Mouse (Mus musculus): ENCODE measurements at regions not wholly inside any gene's neighbourhood (a gene's known extent, or its start where the extent isn't known, plus 50 kb on each side); places are given as distances from the start of the nearest gene placed in this dataset.

GRCm38 (mm10) chr14:99430323-99430722 lies 131.8 kb downstream of the Klf5 start:
- DNase-seq (ENCODE audit: low read depth, low spot score): no peak

GRCm38 (mm10) chr14:99431697-99432096 lies 133.2 kb downstream of the Klf5 start:
- DNase-seq (ENCODE audit: low read depth, low spot score): no peak

GRCm38 (mm10) chr14:99434645-99435044 lies 136.2 kb downstream of the Klf5 start:
- DNase-seq (ENCODE audit: low read depth, low spot score): no peak

DNA sequence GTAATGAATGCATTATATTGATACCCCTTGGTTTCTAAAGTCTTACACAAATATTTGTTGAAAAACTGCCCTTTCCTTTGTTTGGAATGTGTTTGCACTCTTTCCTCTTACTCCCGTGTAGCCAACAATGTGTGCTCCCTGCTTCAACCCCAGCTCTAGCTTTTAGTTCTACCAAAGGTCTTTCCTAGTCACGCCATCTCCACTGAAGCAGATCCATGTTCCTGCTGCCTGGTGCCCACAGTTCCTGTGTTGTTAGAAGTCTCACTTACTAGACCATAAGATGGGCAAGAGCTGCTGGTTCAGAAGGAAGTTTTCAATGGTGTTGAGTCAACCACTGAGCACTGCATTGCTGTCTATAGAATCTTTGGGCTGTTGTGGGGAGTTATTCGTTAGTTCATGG lies 137.0 kb downstream of the Klf5 start:
- no peak for DNase-seq (ENCODE audit: low read depth, low spot score)

DNA sequence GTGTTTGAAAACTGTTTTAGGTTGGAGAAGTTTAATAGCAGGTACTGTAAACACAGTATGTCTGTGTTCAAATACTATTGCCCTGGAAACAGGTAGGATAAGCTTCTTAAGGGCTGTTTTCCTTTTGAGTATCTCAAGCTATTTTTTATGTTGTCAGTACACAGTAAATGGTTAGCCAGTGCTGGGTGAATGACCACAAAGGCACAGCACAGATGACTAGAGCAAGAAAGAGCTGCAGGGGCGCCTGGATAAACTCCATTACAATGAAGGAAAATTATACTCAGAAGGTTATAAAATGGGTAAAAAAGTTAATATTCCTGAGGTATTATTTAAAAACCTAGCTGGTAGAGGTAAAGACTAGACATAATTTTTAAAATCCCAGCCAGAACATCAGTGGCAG lies 137.6 kb downstream of the Klf5 start:
- DNase-seq (ENCODE audit: low read depth, low spot score): no peak

GRCm38 (mm10) chr14:99449112-99449511 lies 150.6 kb downstream of the Klf5 start:
- no peak for DNase-seq (ENCODE audit: low read depth, low spot score)

- DNase-seq (ENCODE audit: low read depth, low spot score): no peak
These were observed 151.4 kb downstream of the Klf5 start for GRCm38 (mm10) chr14:99449870-99450269.

DNA sequence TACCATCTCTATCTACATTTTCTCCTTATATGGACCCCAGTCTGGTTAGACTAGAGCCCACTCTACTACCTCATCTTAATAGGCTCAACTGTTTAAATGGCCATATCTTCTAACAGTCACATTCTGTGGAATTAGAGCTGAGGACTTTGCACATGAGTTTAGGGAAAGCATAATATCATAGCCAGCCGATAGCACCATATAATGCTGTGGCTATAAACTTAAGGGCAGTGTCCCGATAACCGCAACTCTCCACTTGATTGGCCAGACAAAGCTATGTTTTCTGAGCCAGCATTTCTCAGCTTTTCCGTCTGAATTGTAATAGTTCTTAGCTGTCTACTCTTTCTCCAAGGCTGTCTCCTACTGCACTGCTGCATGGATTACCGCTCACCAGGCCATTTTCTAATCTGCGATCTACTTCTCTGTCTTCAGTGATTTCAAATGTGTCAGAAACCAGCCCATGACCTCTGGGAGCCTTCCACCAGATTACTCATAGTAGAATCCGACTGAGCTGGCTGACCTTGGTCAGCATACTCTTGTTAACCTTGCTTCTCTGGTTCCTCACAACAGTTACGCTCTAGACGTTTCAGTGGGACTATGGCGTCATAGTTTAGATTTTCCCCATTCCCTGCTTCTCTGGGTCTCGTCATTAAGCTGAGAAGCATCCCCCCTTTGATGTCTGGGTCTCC lies 152.8 kb downstream of the Klf5 start:
- DNase-seq (ENCODE audit: low read depth, low spot score): no peak

GRCm38 (mm10) chr14:99453916-99454315 lies 155.4 kb downstream of the Klf5 start:
- no peak for DNase-seq (ENCODE audit: low read depth, low spot score)

DNA sequence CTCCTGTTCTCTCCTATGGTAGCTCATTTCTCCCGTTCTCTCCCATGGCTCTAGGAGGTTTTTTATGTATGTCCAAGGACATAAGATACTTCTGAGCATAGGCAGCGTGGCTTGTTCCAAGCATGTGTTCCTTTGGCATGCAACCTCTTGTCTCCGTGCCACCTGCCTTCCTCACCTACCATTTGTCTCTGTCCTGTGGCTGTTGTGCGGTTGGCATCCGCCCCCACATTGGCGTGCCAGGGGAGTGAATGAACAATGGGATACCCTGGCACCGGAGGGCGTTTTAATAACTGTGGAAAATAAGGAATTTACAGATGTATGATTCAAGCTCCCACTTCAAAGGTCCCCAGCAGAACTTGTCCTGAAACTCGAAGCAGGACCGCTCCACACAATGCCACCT lies 158.1 kb downstream of the Klf5 start:
- DNase-seq (ENCODE audit: low read depth, low spot score): no peak

GRCm38 (mm10) chr14:99457573-99457972 lies 159.1 kb downstream of the Klf5 start:
- DNase-seq (ENCODE audit: low read depth, low spot score): no peak

- DNase-seq (ENCODE audit: low read depth, low spot score): no peak
These were observed 173.6 kb downstream of the Klf5 start for GRCm38 (mm10) chr14:99472111-99472510.

GRCm38 (mm10) chr14:99475271-99475670 lies 176.8 kb downstream of the Klf5 start:
- DNase-seq (ENCODE audit: low read depth, low spot score): no peak

DNA sequence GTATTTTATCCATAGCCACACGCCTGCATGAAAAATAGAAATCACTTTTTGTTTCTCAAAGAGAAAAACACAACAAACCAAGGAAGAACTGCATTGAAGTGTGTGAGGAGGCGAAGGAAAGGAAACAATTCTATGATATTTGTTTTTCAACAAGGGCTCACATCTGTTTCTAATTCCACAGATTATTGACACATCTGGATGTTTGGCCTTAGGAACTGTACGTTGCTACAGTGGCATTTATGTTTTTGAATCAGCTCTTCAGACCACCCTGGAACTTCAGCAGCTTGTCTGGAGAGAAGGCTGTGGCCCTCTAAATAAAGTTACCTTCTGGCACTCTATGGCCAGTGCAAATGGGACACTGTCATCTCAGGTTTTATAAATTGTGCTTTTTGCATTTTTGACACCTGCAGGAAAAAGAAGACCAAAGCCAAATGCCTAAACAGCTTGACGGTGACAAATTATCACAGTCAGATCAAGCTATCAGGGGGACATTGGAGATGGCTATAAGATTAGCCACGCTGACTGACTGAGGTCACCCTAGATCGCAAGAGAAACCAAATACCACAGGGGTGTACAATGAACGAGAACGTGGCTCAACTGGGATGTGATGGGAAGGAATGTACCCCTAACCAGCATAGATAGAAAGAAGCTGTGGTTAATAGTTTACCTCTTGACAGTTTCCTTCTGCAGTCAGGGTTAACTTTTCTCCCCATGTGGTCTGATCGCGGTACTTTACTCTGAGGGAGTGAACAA lies 182.0 kb downstream of the Klf5 start:
- peak; percentile 16 for DNase-seq (ENCODE audit: low read depth, low spot score)

GRCm38 (mm10) chr14:99487981-99488380 lies 189.5 kb downstream of the Klf5 start:
- no peak for DNase-seq (ENCODE audit: low read depth, low spot score)

- no peak for DNase-seq (ENCODE audit: low read depth, low spot score)
These were observed 194.7 kb downstream of the Klf5 start for GRCm38 (mm10) chr14:99493197-99493596.

GRCm38 (mm10) chr14:99493659-99494058 lies 195.2 kb downstream of the Klf5 start:
- DNase-seq (ENCODE audit: low read depth, low spot score): no peak

DNA sequence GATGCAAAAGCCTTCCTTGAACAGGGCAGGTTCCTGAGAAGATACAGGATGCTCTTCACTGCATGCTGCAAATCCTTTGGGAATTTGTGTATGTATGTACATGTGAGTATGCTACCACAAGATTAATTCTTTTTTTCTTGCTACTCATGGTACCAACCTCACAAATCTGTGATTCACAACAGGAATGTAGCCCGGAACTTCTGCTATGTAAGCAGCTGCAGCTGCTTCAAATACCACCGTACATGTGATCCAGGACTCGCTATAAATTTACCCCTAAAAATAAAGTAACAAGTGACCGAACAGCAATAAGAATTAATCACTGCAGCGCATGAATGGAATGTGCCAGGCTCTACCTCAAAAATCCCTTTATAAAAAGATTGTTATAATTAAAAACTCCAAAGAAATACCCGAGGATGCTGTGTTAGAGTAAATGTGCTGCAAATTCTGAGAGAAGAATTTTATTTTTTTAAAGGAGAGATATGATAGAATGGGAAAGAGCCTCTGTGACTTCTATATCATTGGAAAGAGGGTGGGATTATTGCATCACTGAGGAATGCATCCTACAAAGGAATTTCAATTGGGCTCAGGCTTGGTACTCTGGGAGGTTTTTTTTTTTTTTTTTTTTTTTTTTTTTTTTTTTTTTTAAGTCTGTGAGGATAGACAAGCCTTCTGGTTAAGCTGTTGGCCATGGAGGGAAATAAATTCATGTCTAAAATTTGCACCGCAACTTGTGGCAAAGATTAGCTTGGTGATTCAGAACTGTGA lies 201.2 kb downstream of the Klf5 start:
- peak; percentile 23 for DNase-seq (ENCODE audit: low read depth, low spot score)

DNA sequence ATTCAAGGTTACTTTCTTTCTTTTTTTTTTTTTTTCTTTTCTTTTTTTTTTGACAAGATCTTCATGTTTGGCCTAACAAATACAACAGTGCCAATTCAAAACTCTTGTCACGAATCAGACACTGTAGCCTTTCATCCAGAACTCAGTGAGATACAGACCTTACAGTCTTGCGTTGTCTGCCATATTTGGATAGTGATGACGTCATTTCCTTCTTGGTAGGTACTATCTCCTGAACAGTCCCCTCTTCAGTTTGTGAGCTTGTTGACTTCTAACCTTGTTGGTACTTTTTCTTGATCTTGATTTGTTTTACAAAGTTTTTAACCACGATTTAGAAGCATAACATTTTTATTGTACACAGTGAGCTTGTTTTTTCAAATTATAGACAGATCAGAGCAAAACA lies 206.4 kb downstream of the Klf5 start:
- no peak for DNase-seq (ENCODE audit: low read depth, low spot score)

DNA sequence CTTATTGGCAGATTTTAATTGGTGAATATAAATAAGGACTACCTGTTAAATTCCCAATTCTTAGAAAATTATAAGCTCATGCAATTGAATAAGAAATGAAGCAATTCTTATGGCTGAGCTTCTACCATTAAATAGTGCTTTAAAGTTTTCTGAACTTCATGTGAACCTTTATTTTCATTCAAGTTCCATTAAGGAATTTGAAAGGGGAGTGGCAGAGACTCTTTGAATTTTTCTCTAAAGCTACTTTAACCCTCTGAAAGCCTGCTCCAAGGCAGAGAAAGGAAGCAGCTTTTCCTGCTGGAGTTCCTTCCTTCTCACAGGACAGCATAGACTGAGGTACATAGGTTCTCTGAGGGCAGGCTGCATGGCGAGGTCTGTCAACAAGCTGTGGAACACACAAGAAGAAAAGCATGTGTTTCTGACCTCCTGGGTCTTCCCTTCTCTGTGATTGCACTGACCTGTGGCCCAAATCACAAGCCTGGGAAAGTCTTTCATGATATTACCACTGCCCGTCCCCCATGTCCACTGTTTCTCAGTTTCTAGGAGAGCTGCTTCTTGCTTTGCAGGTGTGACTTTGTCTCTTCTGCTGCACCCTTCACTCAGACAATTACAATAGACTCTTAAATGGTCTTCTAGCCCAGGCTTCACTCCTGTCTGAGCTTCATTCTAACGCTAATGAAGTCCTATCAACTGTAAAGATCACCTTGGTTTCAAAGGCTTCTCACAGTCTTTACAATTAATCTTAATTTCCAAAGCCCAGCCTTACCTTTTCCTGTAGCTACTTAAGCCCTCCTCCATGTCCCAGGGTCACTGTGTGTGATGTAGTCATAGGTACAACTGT lies 211.4 kb downstream of the Klf5 start:
- no peak for DNase-seq (ENCODE audit: low read depth, low spot score)

- DNase-seq (ENCODE audit: low read depth, low spot score): no peak
These were observed 217.0 kb downstream of the Klf5 start for GRCm38 (mm10) chr14:99515474-99515873.

DNA sequence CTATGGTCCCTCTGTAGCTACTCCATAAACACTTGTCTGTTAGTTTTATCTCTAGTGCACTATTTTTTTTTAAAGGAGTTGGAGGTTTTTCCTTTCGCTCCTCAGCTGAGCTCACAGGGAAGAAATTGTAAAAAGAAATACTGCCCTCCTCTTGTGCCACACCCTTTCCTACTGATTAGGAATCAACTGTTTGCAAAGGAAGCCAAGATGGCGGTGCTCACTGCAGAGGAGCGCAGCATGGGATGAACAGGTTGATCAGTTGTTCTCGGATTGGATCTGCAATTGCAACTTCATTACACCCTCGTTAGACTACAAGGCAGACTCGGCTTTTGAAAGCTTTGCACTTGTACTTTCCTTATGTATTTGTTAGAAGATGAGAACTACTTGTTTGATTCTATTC lies 218.2 kb downstream of the Klf5 start:
- DNase-seq (ENCODE audit: low read depth, low spot score): no peak
